Mouse (Mus musculus): ENCODE data around the gene Ccdc186.

GRCm38 (mm10) chr19:56761096-56761495, 60.9 kb downstream of the Ccdc186 start:
- TF ChIP-seq CTCF (IDR thresholded peaks at IDR 0.05) (no peak), EP300 (IDR thresholded peaks at IDR 0.05) (no peak)

Data from lung, postnatal 0 days (tissue).